8 mouse cellular contexts compared by ENCODE assay signal in the genomic region with DNA sequence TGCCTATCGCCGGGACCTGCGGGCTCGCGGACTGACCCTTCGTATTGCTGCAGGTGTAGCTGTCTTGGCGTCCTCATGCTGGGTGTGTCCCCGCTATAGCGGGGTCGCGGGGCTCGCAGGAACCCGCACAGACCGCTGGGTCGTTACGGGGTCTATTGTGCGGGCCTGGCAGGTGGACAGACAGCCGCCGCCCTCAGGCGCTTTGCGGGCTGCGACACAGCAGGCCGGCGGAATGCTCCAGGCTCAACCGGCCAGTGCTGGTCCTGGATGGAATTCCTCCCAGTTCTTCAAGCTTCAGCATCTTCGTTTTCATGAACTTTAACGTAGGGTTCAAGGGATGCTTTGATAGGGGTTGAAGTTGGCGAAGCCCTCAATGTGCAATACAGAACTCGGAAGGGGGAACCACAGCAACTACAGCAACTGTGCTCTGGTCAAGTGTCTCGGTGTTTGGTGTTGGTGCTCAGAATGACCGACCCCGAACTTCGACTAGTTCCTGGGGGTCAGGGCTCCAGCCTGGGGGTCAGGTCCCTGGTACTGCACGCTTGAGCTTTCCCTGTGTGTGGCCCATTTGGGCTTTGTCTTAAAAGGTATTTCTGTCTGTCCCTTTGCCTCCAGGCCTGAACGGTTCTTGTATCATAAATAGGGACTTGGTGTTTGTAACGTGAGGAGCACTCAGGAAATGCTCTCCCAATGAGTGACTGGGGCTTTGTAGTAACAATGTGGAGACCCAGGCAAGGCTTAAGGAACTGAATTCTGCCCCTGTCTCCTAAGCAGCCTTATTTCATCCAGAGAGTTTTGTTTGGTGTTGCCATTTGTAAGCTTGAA. TPM values are rescaled to one million over a fixed set of nuclear protein-coding genes. Genes with fewer than 3 reads are reported as not detected.
DNase-seq lines count a peak whose midpoint lies in the region; ATAC-seq and TF ChIP-seq lines count a peak whose summit lies in the region.

No protein-coding gene starts in this region.

- no peak for TF ChIP-seq EP300 in stomach, postnatal 0 days (optimal IDR thresholded peaks at IDR 0.05)

- H3K4me1 ChIP-seq in spleen, adult 2 months (ENCODE audit: control insufficient read depth, insufficient read depth, insufficient read length): peaks cover 13% of the 10 kb centered on the region
- H3K4me1 ChIP-seq in hindbrain, embryonic 11.5 days (replicated peaks; ENCODE audit: control insufficient read depth, insufficient read depth, low read length): peaks cover 3% of the 10 kb centered on the region; the same call in 1 of the 2 replicates
- peaks cover 16% of the 10 kb centered on the region for H3K4me1 ChIP-seq in liver, adult 2 months (ENCODE audit: control insufficient read depth, insufficient read depth, low read length)
- H3K4me1 ChIP-seq in stomach, postnatal 0 days (replicated peaks; ENCODE audit: control insufficient read depth, insufficient read depth): no peaks in the 10 kb centered on the region

- ATAC-seq in hindbrain, embryonic 11.5 days (ENCODE audit: low FRiP score): peak; percentile 56; the same call in 1 of the 2 replicates
- ATAC-seq in stomach, postnatal 0 days (ENCODE audit: low FRiP score, low TSS enrichment): peak; percentile 51

- no peaks in the 10 kb centered on the region for H3K36me3 ChIP-seq in spleen, adult 2 months (ENCODE audit: control insufficient read depth, insufficient read depth, low read length)
- no peaks in the 10 kb centered on the region for H3K36me3 ChIP-seq in hindbrain, embryonic 11.5 days (ENCODE audit: control insufficient read depth, insufficient read depth, low read length)
- H3K36me3 ChIP-seq in liver, adult 2 months (ENCODE audit: control insufficient read depth, insufficient read depth, low read length): no peaks in the 10 kb centered on the region
- no peaks in the 10 kb centered on the region for H3K36me3 ChIP-seq in stomach, postnatal 0 days (ENCODE audit: control insufficient read depth, insufficient read depth, low read length)

- 5% methylated on average over 36 of the region's 36 CpGs for WGBS in spleen, adult 2 months
- WGBS in hindbrain, embryonic 11.5 days: 2% methylated on average over 36 of the region's 36 CpGs
- WGBS in liver, adult 2 months: 4% methylated on average over 36 of the region's 36 CpGs
- 5% methylated on average over 36 of the region's 36 CpGs for WGBS in stomach, postnatal 0 days

- peak overlapping the region; percentile 78 for H3K9ac ChIP-seq in hindbrain, embryonic 11.5 days (ENCODE audit: low read depth, low read length)
- peak overlapping the region; percentile 90 for H3K9ac ChIP-seq in liver, adult 2 months (ENCODE audit: low read depth, low read length)
- H3K9ac ChIP-seq in stomach, postnatal 0 days (ENCODE audit: low read length): peak overlapping the region; percentile 94

- H3K4me3 ChIP-seq in spleen, adult 2 months (ENCODE audit: extremely low read depth, insufficient read depth, insufficient read length): peak overlapping the region; percentile 88
- peak overlapping the region; percentile 74 for H3K4me3 ChIP-seq in hindbrain, embryonic 11.5 days (ENCODE audit: low read depth, low read length)
- peak overlapping the region; percentile 87 for H3K4me3 ChIP-seq in liver, adult 2 months (ENCODE audit: insufficient read depth, low read depth, low read length)
- peak overlapping the region; percentile 75 for H3K4me3 ChIP-seq in stomach, postnatal 0 days (ENCODE audit: low read depth, low read length)

- H3K4me2 ChIP-seq in hindbrain, embryonic 11.5 days (replicated peaks; ENCODE audit: low read depth, low read length): peak overlapping the region; percentile 92
- peak overlapping the region; percentile 99 for H3K4me2 ChIP-seq in stomach, postnatal 0 days (replicated peaks; ENCODE audit: low read depth)

- no peak for TF ChIP-seq CTCF in spleen, adult 2 months (IDR thresholded peaks at IDR 0.05; ENCODE audit: extremely low read depth, insufficient read depth, insufficient read length, insufficient replicate concordance)
- no peak for TF ChIP-seq CTCF in liver, adult 2 months (IDR thresholded peaks at IDR 0.05; ENCODE audit: low read depth, low read length)
- TF ChIP-seq CTCF in stomach, postnatal 0 days (IDR thresholded peaks at IDR 0.05; ENCODE audit: low read depth): no peak

- intact Hi-C loops in left cerebral cortex, postnatal 25 days (cut with DNase I): loop anchor here (5.0 kb wide), 1 partner anchor 145 kb away; a partner anchor contains a TSS

- no peaks in the 10 kb centered on the region for H3K27me3 ChIP-seq in spleen, adult 2 months (ENCODE audit: control insufficient read depth, insufficient read depth, low read length)
- H3K27me3 ChIP-seq in hindbrain, embryonic 11.5 days (ENCODE audit: control insufficient read depth, insufficient read depth, low read length): peaks cover 12% of the 10 kb centered on the region
- H3K27me3 ChIP-seq in liver, adult 2 months (ENCODE audit: control insufficient read depth, insufficient read depth, low read length): no peaks in the 10 kb centered on the region
- H3K27me3 ChIP-seq in stomach, postnatal 0 days (ENCODE audit: control insufficient read depth, insufficient read depth, low read length): no peaks in the 10 kb centered on the region

- H3K9me3 ChIP-seq in hindbrain, embryonic 11.5 days (ENCODE audit: control insufficient read depth, low read length): no peaks in the 10 kb centered on the region
- H3K9me3 ChIP-seq in stomach, postnatal 0 days (ENCODE audit: control insufficient read depth, low read length): no peaks in the 10 kb centered on the region

- peak overlapping the region; percentile 80 for H3K27ac ChIP-seq in spleen, adult 2 months (ENCODE audit: insufficient read depth, low read length)
- H3K27ac ChIP-seq in hindbrain, embryonic 11.5 days (ENCODE audit: low read depth, low read length): peak overlapping the region; percentile 59; the same call in 1 of the 2 replicates
- H3K27ac ChIP-seq in liver, adult 2 months (replicated peaks; ENCODE audit: insufficient read depth, low read depth, low read length): peak overlapping the region; percentile 48
- peak overlapping the region; percentile 78 for H3K27ac ChIP-seq in stomach, postnatal 0 days (replicated peaks)

- no peak for TF ChIP-seq POLR2A in spleen, adult 2 months (IDR thresholded peaks at IDR 0.05; ENCODE audit: low read depth, low read length)
- TF ChIP-seq POLR2A in liver, adult 2 months (IDR thresholded peaks at IDR 0.05; ENCODE audit: extremely low read depth, insufficient read depth, low read length): no peak

- H3K79me2 ChIP-seq in liver, adult 2 months (ENCODE audit: control insufficient read depth, insufficient read depth, low read length): peaks cover 21% of the 10 kb centered on the region; the same call in 1 of the 2 replicates

- no peak for DNase-seq in spleen, adult 2 months (ENCODE audit: low read depth in 1 of 2, low spot score in 2 of 2)
- DNase-seq in spleen, adult 18-20 months: no peak
- peak; percentile 37 for DNase-seq in embryo, embryonic 10 days (ENCODE audit: low spot score)
- peak; percentile 61 for DNase-seq in hindbrain, embryonic 11.5 days (ENCODE audit: low spot score)
- no peak for DNase-seq in liver, adult 2 months (ENCODE audit: extremely low read depth, low read depth, low spot score)
- DNase-seq in stomach, postnatal 0 days (ENCODE audit: low spot score): no peak
- no peak for DNase-seq in left cerebral cortex, postnatal 25 days (ENCODE audit: low spot score in 2 of 2)
- DNase-seq in cerebellum, postnatal 36 days: no peak

RNA-seq across cellular contexts. Expression of a gene that starts 0.8 kb away (rescaled TPM):
- 32.6 and 34.9 TPM in 2 replicates for polyA plus RNA-seq in spleen, adult 2 months (2012; rRNA removed)
- polyA plus RNA-seq in hindbrain, embryonic 11.5 days (2014; fragmentation: Nextera tagmentation; extraction: Ambion mirVana): 11.8 and 14.1 TPM in 2 replicates
- 36.0 and 46.1 TPM in 2 replicates for total RNA-seq in liver, adult 2 months (2014; rRNA removed)
- polyA plus RNA-seq in liver, adult 2 months (2012; rRNA removed): 70.0 and 76.6 TPM in 2 replicates
- 9.2 and 10.9 TPM in 2 replicates for polyA plus RNA-seq in stomach, postnatal 0 days (2015; fragmentation: Nextera tagmentation; extraction: Ambion mirVana)
- total RNA-seq in left cerebral cortex, postnatal 25 days (2021): 10 to 100 TPM; 78.7 to 81.7 TPM

RNA-seq across cellular contexts. Expression of a gene that starts 1.7 kb away (rescaled TPM):
- polyA plus RNA-seq in spleen, adult 2 months (2012; rRNA removed): 0.05 and 0.15 TPM in 2 replicates
- polyA plus RNA-seq in hindbrain, embryonic 11.5 days (2014; fragmentation: Nextera tagmentation; extraction: Ambion mirVana): not detected in 2 replicates
- not detected in 2 replicates for total RNA-seq in liver, adult 2 months (2014; rRNA removed)
- 0.02 TPM in 1 of 2 replicates, not detected in the other for polyA plus RNA-seq in liver, adult 2 months (2012; rRNA removed)
- polyA plus RNA-seq in stomach, postnatal 0 days (2015; fragmentation: Nextera tagmentation; extraction: Ambion mirVana): 0.15 TPM in 1 of 2 replicates, not detected in the other
- 1 to 10 TPM; 1.2 to 1.4 TPM for total RNA-seq in left cerebral cortex, postnatal 25 days (2021)

Comparison
In these comparisons a context has a peak if more than half of its experiments do, and no peak if none do; other contexts are left out.
1. DNase-seq: peak in embryo, embryonic 10 days (single experiment) and hindbrain, embryonic 11.5 days (single experiment); none in spleen, adult 2 months (0 of 2), spleen, adult 18-20 months (0 of 2), liver, adult 2 months (single experiment), stomach, postnatal 0 days (single experiment), left cerebral cortex, postnatal 25 days (0 of 2) and cerebellum, postnatal 36 days (0 of 2).
2. Peak in every context shown above with its lines, with median percentiles within 50 percentile points of each other: H3K27ac ChIP-seq, H3K4me3 ChIP-seq and H3K9ac ChIP-seq.